Mouse (Mus musculus): ENCODE data around the gene Gm42906. TPM values are rescaled to one million over a fixed set of nuclear protein-coding genes. Genes with fewer than 3 reads are reported as not detected.

Gene Gm42906
- total and polyA plus RNA-seq, 3 experiments, result not detected

GRCm38 (mm10) chr5:151023461-151023860 lies 404.5 kb downstream of the Gm42906 start:
- no peaks in the 10 kb centered on the region for H3K36me3 ChIP-seq (replicated peaks in 1 of 2; ENCODE audit: control insufficient read depth in 1 of 2, insufficient read depth in 1 of 2, low read length in 1 of 2)
- dilution Hi-C loops (cut with MboI; ENCODE audit: extremely low pct_ligation_motif_present, extremely low pct_unique_long_range_greater_than_20kb, low sequenced_read_pairs) (no loop called here), in situ Hi-C loops (cut with MboI; ENCODE audit: low pct_ligation_motif_present, low pct_unique_long_range_greater_than_20kb, low sequenced_read_pairs) (no loop called here)
- no peak overlapping the region for H3K4me3 ChIP-seq (replicated peaks in 1 of 3; ENCODE audit: low read depth in 2 of 3, low read length in 2 of 3, poor library complexity in 1 of 3)
- no peaks in the 10 kb centered on the region for H3K4me1 ChIP-seq (ENCODE audit: control insufficient read depth in 1 of 2, insufficient read depth in 2 of 2)
- no peak for TF ChIP-seq PAX5 (IDR thresholded peaks at IDR 0.05; ENCODE audit: low read length)
- TF ChIP-seq USF1 (IDR thresholded peaks at IDR 0.05; ENCODE audit: low read depth, low read length), result no peak
- no peak for TF ChIP-seq MAX (IDR thresholded peaks at IDR 0.05; ENCODE audit: low read length)
- TF ChIP-seq NRF1 (IDR thresholded peaks at IDR 0.05; ENCODE audit: low read depth, low read length), result no peak
- no peak for TF ChIP-seq RCOR1 (conservative IDR thresholded peaks at IDR 0.05; ENCODE audit: low read depth, low read length)
- no peak for TF ChIP-seq ZNF384 (IDR thresholded peaks at IDR 0.05; ENCODE audit: low read depth, low read length)
- TF ChIP-seq TCF12 (IDR thresholded peaks at IDR 0.05; ENCODE audit: low read depth, low read length), result no peak
- TF ChIP-seq CHD1 (IDR thresholded peaks at IDR 0.05; ENCODE audit: low read depth, low read length), result no peak
- TF ChIP-seq MYC (IDR thresholded peaks at IDR 0.05; ENCODE audit: low read depth, low read length), result no peak
- TF ChIP-seq ZMIZ1 (IDR thresholded peaks at IDR 0.05; ENCODE audit: low read depth, low read length), result no peak
- no peak for TF ChIP-seq JUND (conservative IDR thresholded peaks at IDR 0.05; ENCODE audit: low read depth, low read length)
- no peak for TF ChIP-seq USF2 (conservative IDR thresholded peaks at IDR 0.05; ENCODE audit: low read depth, low read length)
- no peak for TF ChIP-seq IRF4 (IDR thresholded peaks at IDR 0.05; ENCODE audit: low read depth, low read length)
- no peak for TF ChIP-seq MEF2A (IDR thresholded peaks at IDR 0.05; ENCODE audit: borderline replicate concordance, low read depth, low read length)
- no peak for TF ChIP-seq ETS1 (conservative IDR thresholded peaks at IDR 0.05; ENCODE audit: low read depth, low read length)
- no peak for TF ChIP-seq RAD21 (IDR thresholded peaks at IDR 0.05; ENCODE audit: low read depth, low read length)
- no peak for TF ChIP-seq E2F4 (IDR thresholded peaks at IDR 0.05; ENCODE audit: insufficient replicate concordance, low read depth, low read length)
- TF ChIP-seq CHD2 (IDR thresholded peaks at IDR 0.05; ENCODE audit: low read length), result no peak
- DNase-seq (ENCODE audit: extremely low read depth), result no peak
- H3K9ac ChIP-seq (ENCODE audit: insufficient read depth, low read depth), result no peak overlapping the region
- H3K27me3 ChIP-seq (replicated peaks), result peaks cover 30% of the 10 kb centered on the region
- H3K9me3 ChIP-seq (replicated peaks; ENCODE audit: low read length), result no peaks in the 10 kb centered on the region
- no peak overlapping the region for H3K4me2 ChIP-seq (ENCODE audit: insufficient read depth, low read depth, poor library complexity, severe bottlenecking)
- no peak overlapping the region for H3K27ac ChIP-seq (ENCODE audit: insufficient read depth, low read depth)
- no peaks in the 10 kb centered on the region for H3K79me2 ChIP-seq (replicated peaks; ENCODE audit: control insufficient read depth, extremely low read depth, insufficient read depth, poor library complexity, severe bottlenecking)

GRCm38 (mm10) chr5:151022939-151023338 lies 405.0 kb downstream of the Gm42906 start:
- in situ Hi-C loops (cut with MboI; ENCODE audit: low pct_ligation_motif_present, low pct_unique_long_range_greater_than_20kb, low sequenced_read_pairs) (no loop called here), dilution Hi-C loops (cut with MboI; ENCODE audit: extremely low pct_ligation_motif_present, extremely low pct_unique_long_range_greater_than_20kb, low sequenced_read_pairs) (no loop called here)
- H3K27me3 ChIP-seq (replicated peaks), result peaks cover 30% of the 10 kb centered on the region
- no peak overlapping the region for H3K27ac ChIP-seq (ENCODE audit: insufficient read depth, low read depth)
- H3K4me3 ChIP-seq (replicated peaks in 1 of 3; ENCODE audit: low read depth in 2 of 3, low read length in 2 of 3, poor library complexity in 1 of 3), result no peak overlapping the region
- TF ChIP-seq GABPA (IDR thresholded peaks at IDR 0.05; ENCODE audit: insufficient replicate concordance, low read depth, low read length), result no peak
- TF ChIP-seq MEF2A (IDR thresholded peaks at IDR 0.05; ENCODE audit: borderline replicate concordance, low read depth, low read length), result no peak
- no peak for TF ChIP-seq KAT2A (IDR thresholded peaks at IDR 0.05; ENCODE audit: insufficient replicate concordance, low read length)
- no peak for TF ChIP-seq ZMIZ1 (IDR thresholded peaks at IDR 0.05; ENCODE audit: low read depth, low read length)
- no peak for TF ChIP-seq POLR2AphosphoS2 (IDR thresholded peaks at IDR 0.05; ENCODE audit: low read depth, low read length)
- TF ChIP-seq EP300 (IDR thresholded peaks at IDR 0.05; ENCODE audit: low read length), result no peak
- no peak for TF ChIP-seq CTCF (conservative IDR thresholded peaks at IDR 0.05 in 1 of 2, IDR thresholded peaks at IDR 0.05 in 1 of 2; ENCODE audit: low read depth in 2 of 2, low read length in 2 of 2)
- TF ChIP-seq MYC (IDR thresholded peaks at IDR 0.05; ENCODE audit: low read depth, low read length), result no peak
- no peak for TF ChIP-seq POLR2A (IDR thresholded peaks at IDR 0.05; ENCODE audit: low read depth, low read length)
- no peak for TF ChIP-seq ETS1 (conservative IDR thresholded peaks at IDR 0.05; ENCODE audit: low read depth, low read length)
- TF ChIP-seq TCF12 (IDR thresholded peaks at IDR 0.05; ENCODE audit: low read depth, low read length), result no peak
- no peak for TF ChIP-seq SMC3 (IDR thresholded peaks at IDR 0.05; ENCODE audit: low read depth, low read length)
- no peak for TF ChIP-seq NELFE (IDR thresholded peaks at IDR 0.05; ENCODE audit: low read depth, low read length)
- no peak for TF ChIP-seq E2F4 (IDR thresholded peaks at IDR 0.05; ENCODE audit: insufficient replicate concordance, low read depth, low read length)
- no peak for TF ChIP-seq CHD2 (IDR thresholded peaks at IDR 0.05; ENCODE audit: low read length)
- TF ChIP-seq HCFC1 (IDR thresholded peaks at IDR 0.05; ENCODE audit: low read depth, low read length), result no peak
- TF ChIP-seq ZNF384 (IDR thresholded peaks at IDR 0.05; ENCODE audit: low read depth, low read length), result no peak
- no peak for TF ChIP-seq BHLHE40 (IDR thresholded peaks at IDR 0.05; ENCODE audit: low read depth, low read length)
- TF ChIP-seq USF1 (IDR thresholded peaks at IDR 0.05; ENCODE audit: low read depth, low read length), result no peak
- no peak for TF ChIP-seq RAD21 (IDR thresholded peaks at IDR 0.05; ENCODE audit: low read depth, low read length)
- H3K4me1 ChIP-seq (ENCODE audit: control insufficient read depth in 1 of 2, insufficient read depth in 2 of 2), result no peaks in the 10 kb centered on the region
- H3K79me2 ChIP-seq (replicated peaks; ENCODE audit: control insufficient read depth, extremely low read depth, insufficient read depth, poor library complexity, severe bottlenecking), result no peaks in the 10 kb centered on the region
- no peaks in the 10 kb centered on the region for H3K36me3 ChIP-seq (replicated peaks in 1 of 2; ENCODE audit: control insufficient read depth in 1 of 2, insufficient read depth in 1 of 2, low read length in 1 of 2)
- DNase-seq (ENCODE audit: extremely low read depth), result no peak
- no peaks in the 10 kb centered on the region for H3K9me3 ChIP-seq (replicated peaks; ENCODE audit: low read length)
- no peak overlapping the region for H3K9ac ChIP-seq (ENCODE audit: insufficient read depth, low read depth)
- no peak overlapping the region for H3K4me2 ChIP-seq (ENCODE audit: insufficient read depth, low read depth, poor library complexity, severe bottlenecking)
